Mouse (Mus musculus) limb, embryonic 12.5 days (tissue): Measurements from ENCODE around the gene Itih4. TPM values are rescaled to one million over a fixed set of nuclear protein-coding genes. Genes with fewer than 3 reads are reported as not detected.

ENCODE experiments used
- ATAC-seq: fragments of 200-750 bp; cut with Nextera tagmentation; 2 replicates; pipeline ENCODE4 v1.8.0; 2017; ENCODE audit warnings: low read depth, moderate TSS enrichment; ENCODE audit not compliant: insufficient number of reproducible peaks, insufficient read depth, low FRiP score, low TSS enrichment
- H3K27ac ChIP-seq: fragments of 300-500 bp; sonication (generic); 2 replicates; pipeline ENCODE4 v1.5.1; 2016; ENCODE audit warnings: mild to moderate bottlenecking, moderate library complexity
- H3K27me3 ChIP-seq: fragments of 300-500 bp; sonication (generic); 2 replicates; pipeline ENCODE4 v1.6.1; 2016; ENCODE audit warnings: mild to moderate bottlenecking, moderate library complexity
- H3K36me3 ChIP-seq: fragments of 300-500 bp; sonication (generic); 2 replicates; pipeline ENCODE4 v1.6.1; 2016; ENCODE audit warnings: mild to moderate bottlenecking, moderate library complexity
- H3K4me1 ChIP-seq: fragments of 300-500 bp; sonication (generic); replicated peaks from 2 replicates; pipeline ENCODE4 v1.6.1; 2016
- H3K4me2 ChIP-seq: fragments of 300-500 bp; sonication (generic); 2 replicates; pipeline ENCODE4 v1.6.1; 2016; ENCODE audit warnings: mild to moderate bottlenecking, moderate library complexity
- H3K4me3 ChIP-seq: fragments of 300-500 bp; sonication (generic); replicated peaks from 2 replicates; pipeline ENCODE4 v1.5.1; 2016; ENCODE audit warnings: mild to moderate bottlenecking
- H3K9ac ChIP-seq: fragments of 300-500 bp; sonication (generic); replicated peaks from 2 replicates; pipeline ENCODE4 v1.6.1; 2016; ENCODE audit warnings: mild to moderate bottlenecking, moderate library complexity
- H3K9me3 ChIP-seq: fragments of 300-500 bp; sonication (generic); 2 replicates; pipeline ENCODE4 v1.6.1; 2016; ENCODE audit warnings: mild to moderate bottlenecking, moderate library complexity
- WGBS: fragments of 180-500 bp; shearing (Covaris S2); methylation state at CpG from one replicate; pipeline ENCODE4 v1.1.7; 2016; 5-methylcytosine and 5-hydroxymethylcytosine counted together
- polyA plus RNA-seq: library from polyadenylated mRNA; unstranded; fragments of >200 nt; fragmentation: Nextera tagmentation; extraction: Ambion mirVana; gene quantifications from 2 replicates; pipeline ENCODE4 v1.2.1, GENCODE M21; 2016

Gene Itih4
- polyA plus RNA-seq, 1 experiment from 2014 or later, result 0.10 TPM

- H3K9me3 ChIP-seq, result no peaks in the 10 kb centered on the region
- H3K36me3 ChIP-seq, result no peaks in the 10 kb centered on the region
- no peak within 1 kb of the TSS for H3K27ac ChIP-seq
- no peak; the same call in 1 of the 2 replicates for ATAC-seq
- H3K4me3 ChIP-seq, result no peak within 1 kb of the TSS
- no peak within 1 kb of the TSS for H3K9ac ChIP-seq
- H3K27me3 ChIP-seq, result 0 out of 2 replicates have a peak, but pooled peaks cover 3% of the 10 kb centered on the region
- H3K4me1 ChIP-seq, result no peaks in the 10 kb centered on the region
- WGBS, result 93% methylated on average over 7 of the region's 7 CpGs
- H3K4me2 ChIP-seq, result no peak within 1 kb of the TSS
Measured at GRCm38 (mm10) chr14:30943038-30943437, 56.8 kb downstream of the Itih4 start, which contains the start of gene Itih1. Gene Itih1 (minus strand): TSS chr14:30943289.

DNA sequence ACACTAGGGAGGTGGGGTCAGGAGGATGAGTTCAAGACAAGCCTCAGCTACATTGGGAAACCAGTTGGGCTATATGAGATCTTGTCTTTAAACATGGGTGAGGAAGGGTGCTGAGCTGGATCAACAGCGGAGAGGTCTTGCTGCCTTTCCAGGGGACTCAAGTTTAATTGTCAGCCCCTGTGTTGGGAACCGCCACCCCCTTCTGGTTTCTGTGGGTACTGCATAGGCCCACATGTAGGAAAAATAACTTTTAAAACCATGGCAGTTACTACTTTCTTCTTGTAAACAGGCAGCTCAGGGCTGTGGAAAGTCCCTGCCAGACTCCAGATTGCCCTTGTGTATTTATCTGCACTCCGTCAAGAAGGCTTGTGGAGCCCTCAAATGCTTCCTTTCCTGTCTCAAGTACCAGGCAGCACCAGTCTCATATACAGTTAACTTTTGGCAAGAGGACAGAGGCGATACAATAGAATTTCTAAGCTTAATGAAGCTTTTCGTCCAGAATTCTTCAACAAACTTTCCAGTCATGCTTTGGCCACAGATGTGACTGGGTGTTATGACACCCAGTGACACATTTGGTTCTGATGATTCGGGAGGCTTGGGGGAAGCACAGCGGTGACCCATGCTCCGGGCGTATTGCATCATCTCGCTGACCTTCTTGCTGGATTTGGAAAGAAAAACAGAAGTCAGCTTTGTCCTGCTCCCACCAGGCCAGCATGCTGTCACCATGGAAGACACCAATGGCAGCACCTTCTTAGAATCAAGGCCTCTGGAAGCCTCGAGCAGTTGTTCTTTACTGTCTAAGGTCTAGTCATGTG, 57.8 kb downstream of the Itih4 start:
- no peak for ATAC-seq
- Histone ChIP-seq H3K4me1 (no peaks in the 10 kb centered on the region), H3K9me3 (no peaks in the 10 kb centered on the region), H3K27ac (no peak overlapping the region), H3K27me3 (0 out of 2 replicates have a peak, but pooled peaks cover 3% of the 10 kb centered on the region), H3K9ac (no peak overlapping the region), H3K36me3 (no peaks in the 10 kb centered on the region), H3K4me2 (no peak overlapping the region), H3K4me3 (no peak overlapping the region)
- 63% methylated on average over 11 of the region's 11 CpGs for WGBS

GRCm38 (mm10) chr14:30944745-30945144, 58.5 kb downstream of the Itih4 start:
- no peaks in the 10 kb centered on the region for H3K4me1 ChIP-seq
- H3K27me3 ChIP-seq, result 0 out of 2 replicates have a peak, but pooled peaks cover 3% of the 10 kb centered on the region
- 73% methylated on average over 2 of the region's 2 CpGs for WGBS

GRCm38 (mm10) chr14:30949986-30950385, 63.7 kb downstream of the Itih4 start:
- Histone ChIP-seq H3K27me3 (0 out of 2 replicates have a peak, but pooled peaks cover 3% of the 10 kb centered on the region), H3K4me3 (no peak overlapping the region), H3K4me2 (no peak overlapping the region), H3K9ac (no peak overlapping the region), H3K9me3 (no peaks in the 10 kb centered on the region), H3K27ac (no peak overlapping the region), H3K36me3 (peaks cover 8% of the 10 kb centered on the region), H3K4me1 (peaks cover 4% of the 10 kb centered on the region; the same call in 1 of the 2 replicates)
- WGBS, result 97% methylated on average over 10 of the region's 10 CpGs
- no peak for ATAC-seq

More at GRCm38 (mm10) chr14:30944745-30945144, 58.5 kb downstream of the Itih4 start:
- Histone ChIP-seq H3K27ac (no peak overlapping the region), H3K9ac (no peak overlapping the region), H3K4me3 (no peak overlapping the region), H3K4me2 (no peak overlapping the region), H3K9me3 (no peaks in the 10 kb centered on the region), H3K36me3 (no peaks in the 10 kb centered on the region)
- no peak for ATAC-seq

DNA sequence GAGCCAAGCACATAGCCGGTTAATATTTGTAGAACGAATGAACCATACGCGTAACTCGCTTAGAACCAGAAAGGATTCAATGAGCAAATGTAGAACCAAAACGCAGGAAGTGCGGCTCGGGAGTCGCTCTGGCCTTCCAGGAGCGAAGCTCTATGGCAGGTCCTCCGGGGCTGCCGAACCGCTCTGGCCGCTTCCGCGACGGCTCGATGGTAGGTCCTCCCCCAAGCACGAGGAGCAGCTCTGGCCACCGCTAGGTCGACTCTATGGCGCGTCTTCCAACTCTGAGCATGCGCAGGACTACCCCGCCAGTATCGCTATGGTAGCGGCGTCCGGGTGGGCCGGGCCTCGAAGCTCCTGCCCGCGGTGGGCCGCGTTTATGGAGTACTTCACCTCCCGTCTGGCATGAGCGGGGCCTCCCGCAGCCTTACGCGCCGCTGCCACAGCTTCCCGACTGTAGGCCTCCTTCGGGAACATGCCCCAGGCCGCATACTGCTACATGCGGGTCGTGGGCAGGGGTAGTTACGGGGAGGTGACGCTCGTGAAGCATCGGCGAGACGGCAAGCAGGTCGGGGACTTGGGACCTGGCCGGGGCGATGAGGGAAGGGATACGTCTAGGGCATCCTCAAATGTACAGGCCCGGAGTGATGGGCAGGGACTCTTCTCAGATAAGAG, 65.0 kb downstream of the Itih4 start, which contains the start of gene Nek4:
TSS of gene Nek4 (plus strand) at position 224 of the 672 bp plus-strand sequence.
- peak within 1 kb of the TSS; percentile 74 for H3K27ac ChIP-seq
- under 1% methylated on average over 57 of the region's 57 CpGs for WGBS

More for the DNA sequence above, 65.0 kb downstream of the Itih4 start, which contains the start of gene Nek4:
- Histone ChIP-seq H3K36me3 (peaks cover 8% of the 10 kb centered on the region), H3K4me1 (peaks cover 4% of the 10 kb centered on the region; the same call in 1 of the 2 replicates), H3K27me3 (0 out of 2 replicates have a peak, but pooled peaks cover 3% of the 10 kb centered on the region), H3K4me3 (peak within 1 kb of the TSS; percentile 64), H3K9me3 (no peaks in the 10 kb centered on the region), H3K9ac (peak within 1 kb of the TSS; percentile 74), H3K4me2 (peak within 1 kb of the TSS; percentile 71)
- peak; percentile 99 for ATAC-seq

Other genes with a start within 250 kb of the Itih4 start
- gene Rft1, start 232.1 kb upstream of the Itih4 start, polyA plus RNA-seq, result 20.3 and 21.7 TPM in 2 replicates
- gene Sfmbt1, start 171.6 kb upstream of the Itih4 start, polyA plus RNA-seq, result 16.9 and 18.1 TPM in 2 replicates
- gene Tmem110, start 60.9 kb upstream of the Itih4 start, polyA plus RNA-seq, result 38.8 and 41.5 TPM in 2 replicates
- 5.9 and 6.8 TPM in 2 replicates for gene Mustn1, start 7.3 kb upstream of the Itih4 start, polyA plus RNA-seq
- gene Itih3, start 37.3 kb downstream of the Itih4 start, polyA plus RNA-seq, result 0.09 TPM in 1 of 2 replicates, not detected in the other
- 0.06 TPM in 1 of 2 replicates, not detected in the other for gene Itih1, start 56.8 kb downstream of the Itih4 start, polyA plus RNA-seq
- gene Nek4, start 64.9 kb downstream of the Itih4 start, polyA plus RNA-seq, result 17.2 and 18.8 TPM in 2 replicates
- 54.7 and 61.5 TPM in 2 replicates for gene Glt8d1, start 114.9 kb downstream of the Itih4 start, polyA plus RNA-seq
- 322 and 342 TPM in 2 replicates for gene Spcs1, start 115.2 kb downstream of the Itih4 start, polyA plus RNA-seq
- 183 and 189 TPM in 2 replicates for gene Pbrm1, start 132.7 kb downstream of the Itih4 start, polyA plus RNA-seq
- 110 and 117 TPM in 2 replicates for gene Gnl3, start 132.7 kb downstream of the Itih4 start, polyA plus RNA-seq
- 59.6 and 65.7 TPM in 2 replicates for gene Smim4, start 242.5 kb downstream of the Itih4 start, polyA plus RNA-seq
- gene Nt5dc2, start 244.6 kb downstream of the Itih4 start, polyA plus RNA-seq, result 485 and 500 TPM in 2 replicates